Mouse (Mus musculus): ENCODE results near the gene Hspb6.

GRCm38 (mm10) chr7:30508061-30508460 lies 43.9 kb upstream of the Hspb6 start:
- TF ChIP-seq CTCF (IDR thresholded peaks at IDR 0.05), result no peak
- no peak for TF ChIP-seq EP300 (IDR thresholded peaks at IDR 0.05; ENCODE audit: insufficient read depth, low read depth, low read length)
- no peak for TF ChIP-seq POLR2A (IDR thresholded peaks at IDR 0.05; ENCODE audit: insufficient read depth, low read depth, low read length)
